Mouse (Mus musculus): ENCODE results near the gene Rab44.

GRCm38 (mm10) chr17:29183162-29183561 lies 69.2 kb downstream of the Rab44 start:
- TF ChIP-seq TAL1 (IDR thresholded peaks at IDR 0.05; ENCODE audit: low read length) (no peak), GATA1 (IDR thresholded peaks at IDR 0.05; ENCODE audit: low read length) (no peak)
